Comparison of ENCODE assay signal across 13 mouse cellular contexts in genomic region chr14:57982450-57982849, GRCm38 (mm10). TPM values are rescaled to one million over a fixed set of nuclear protein-coding genes. Genes with fewer than 3 reads are reported as not detected.
DNase-seq lines count a peak whose midpoint lies in the region; ATAC-seq and TF ChIP-seq lines count a peak whose summit lies in the region.
"Had no signal": no experiment of that assay in that cellular context is flagged by ENCODE, and none has a peak within 500 bp of the region (broad histone marks: within the 10 kb centered on the region; RNA-seq: fewer than 3 reads in every experiment).

No protein-coding gene starts in this region.

- no peak overlapping the region for H3K27ac ChIP-seq in neural tube, embryonic 12.5 days
- peak overlapping the region; percentile 20; the same call in 1 of the 2 replicates for H3K27ac ChIP-seq in limb, embryonic 14.5 days (replicated peaks; ENCODE audit: low read depth, low read length)
- peak overlapping the region; percentile 60; the same call in 1 of the 2 replicates for H3K27ac ChIP-seq in neural tube, embryonic 14.5 days (ENCODE audit: low read depth, low read length)
- H3K27ac ChIP-seq: heart, embryonic 10.5 days; liver, embryonic 13.5 days had no signal

- H3K9me3 ChIP-seq in neural tube, embryonic 12.5 days = no peaks in the 10 kb centered on the region
- no peaks in the 10 kb centered on the region for H3K9me3 ChIP-seq in limb, embryonic 14.5 days (ENCODE audit: control insufficient read depth, low read length)
- H3K9me3 ChIP-seq in neural tube, embryonic 14.5 days (ENCODE audit: control insufficient read depth, low read length) = no peaks in the 10 kb centered on the region
- H3K9me3 ChIP-seq: heart, embryonic 10.5 days; liver, embryonic 13.5 days had no signal

- peak overlapping the region; percentile 43; the same call in 1 of the 2 replicates for H3K4me2 ChIP-seq in neural tube, embryonic 12.5 days (replicated peaks)
- H3K4me2 ChIP-seq in limb, embryonic 14.5 days (replicated peaks; ENCODE audit: low read depth, low read length, severe bottlenecking) = peak overlapping the region; percentile 32
- H3K4me2 ChIP-seq in neural tube, embryonic 14.5 days (ENCODE audit: low read depth, low read length) = peak overlapping the region; percentile 36
- H3K4me2 ChIP-seq: liver, embryonic 13.5 days had no signal

- intact Hi-C loops in heart, postnatal 25 days (cut with DNase I) = no loop called here

- H3K36me3 ChIP-seq in neural tube, embryonic 12.5 days = peaks cover 3% of the 10 kb centered on the region; the same call in 1 of the 2 replicates
- no peaks in the 10 kb centered on the region for H3K36me3 ChIP-seq in limb, embryonic 14.5 days (ENCODE audit: control insufficient read depth, insufficient read depth, low read length)
- no peaks in the 10 kb centered on the region for H3K36me3 ChIP-seq in neural tube, embryonic 14.5 days (ENCODE audit: control insufficient read depth, insufficient read depth, low read length)

- no peak for TF ChIP-seq POLR2A in limb, embryonic 14.5 days (IDR thresholded peaks at IDR 0.05; ENCODE audit: borderline replicate concordance, extremely low read depth, insufficient read depth, insufficient read length)

- H3K4me1 ChIP-seq in neural tube, embryonic 12.5 days = peaks cover 16% of the 10 kb centered on the region
- peaks cover 31% of the 10 kb centered on the region for H3K4me1 ChIP-seq in limb, embryonic 14.5 days (ENCODE audit: control insufficient read depth, insufficient read depth, low read length)
- peaks cover 12% of the 10 kb centered on the region for H3K4me1 ChIP-seq in neural tube, embryonic 14.5 days (ENCODE audit: control insufficient read depth, insufficient read depth, low read length)

- DNase-seq in heart, adult 11 months = peak; percentile 43
- no peak for DNase-seq in heart, postnatal 25 days (ENCODE audit: low spot score)
- DNase-seq in neural tube, embryonic 10.5 days (ENCODE audit: extremely low spot score, low spot score) = no peak
- no peak for DNase-seq in limb, embryonic 14.5 days (ENCODE audit: low spot score)
- no peak for DNase-seq in left cerebral cortex, adult 18-20 months (ENCODE audit: low spot score in 2 of 2)
- DNase-seq in right cerebral cortex, adult 2 months (ENCODE audit: low spot score in 2 of 2) = no peak
- DNase-seq: cerebellum, adult 11 months; liver, embryonic 13.5 days; lung, postnatal 10 days had no signal

- H3K4me3 ChIP-seq in neural tube, embryonic 12.5 days = no peak overlapping the region
- no peak overlapping the region for H3K4me3 ChIP-seq in limb, embryonic 14.5 days (replicated peaks; ENCODE audit: low read length)
- H3K4me3 ChIP-seq in neural tube, embryonic 14.5 days (ENCODE audit: low read depth, low read length) = no peak overlapping the region
- H3K4me3 ChIP-seq: heart, embryonic 10.5 days; liver, embryonic 13.5 days had no signal

- WGBS in neural tube, embryonic 12.5 days = 12% methylated on average over 7 of the region's 7 CpGs
- 18% methylated on average over 7 of the region's 7 CpGs for WGBS in limb, embryonic 14.5 days
- WGBS in neural tube, embryonic 14.5 days = 8% methylated on average over 7 of the region's 7 CpGs

- no peak overlapping the region for H3K9ac ChIP-seq in neural tube, embryonic 12.5 days
- peak overlapping the region; percentile 25; the same call in 1 of the 2 replicates for H3K9ac ChIP-seq in limb, embryonic 14.5 days (ENCODE audit: low read depth, low read length, severe bottlenecking)
- 0 out of 2 replicates have a peak overlapping the region, but pooled peaks have one; percentile 25 for H3K9ac ChIP-seq in neural tube, embryonic 14.5 days (replicated peaks; ENCODE audit: low read depth, low read length)
- H3K9ac ChIP-seq: liver, embryonic 13.5 days had no signal

- H3K27me3 ChIP-seq in neural tube, embryonic 12.5 days (replicated peaks) = no peaks in the 10 kb centered on the region
- no peaks in the 10 kb centered on the region for H3K27me3 ChIP-seq in limb, embryonic 14.5 days (ENCODE audit: control insufficient read depth, insufficient read depth, low read length)
- H3K27me3 ChIP-seq in neural tube, embryonic 14.5 days (ENCODE audit: control insufficient read depth, insufficient read depth, low read length) = no peaks in the 10 kb centered on the region
- H3K27me3 ChIP-seq: liver, embryonic 13.5 days had no signal

- ATAC-seq in neural tube, embryonic 12.5 days (ENCODE audit: low FRiP score, low read depth) = no peak
- ATAC-seq in limb, embryonic 14.5 days (ENCODE audit: low FRiP score, low read depth) = no peak
- ATAC-seq in neural tube, embryonic 14.5 days (ENCODE audit: low read depth) = no peak
- ATAC-seq: activated CD4-positive, CD25-positive, alpha-beta regulatory T cell, adult 4 months had no signal

RNA-seq across cellular contexts. Expression of gene Micu2, which starts 16.6 kb away (rescaled TPM):
- 10 to 100 TPM; 63.4 to 65.6 TPM for total RNA-seq in heart, postnatal 25 days (2021)
- 67.3 and 70.9 TPM in 2 replicates for polyA plus RNA-seq in neural tube, embryonic 12.5 days (2016; fragmentation: Nextera tagmentation; extraction: Ambion mirVana)
- polyA plus RNA-seq in limb, embryonic 14.5 days (2012; rRNA removed) = 30.3 and 42.7 TPM in 2 replicates
- 67.1 and 68.3 TPM in 2 replicates for polyA plus RNA-seq in limb, embryonic 14.5 days (2014; fragmentation: Nextera tagmentation; extraction: Ambion mirVana)
- polyA plus RNA-seq in neural tube, embryonic 14.5 days (2014; fragmentation: Nextera tagmentation; extraction: Ambion mirVana) = 46.5 and 56.7 TPM in 2 replicates
- total RNA-seq in left cerebral cortex, adult 18-20 months (2021) = 10 to 100 TPM; 23.4 to 25.4 TPM
